Comparison of ENCODE assay signal across 8 mouse cellular contexts in the genomic region with DNA sequence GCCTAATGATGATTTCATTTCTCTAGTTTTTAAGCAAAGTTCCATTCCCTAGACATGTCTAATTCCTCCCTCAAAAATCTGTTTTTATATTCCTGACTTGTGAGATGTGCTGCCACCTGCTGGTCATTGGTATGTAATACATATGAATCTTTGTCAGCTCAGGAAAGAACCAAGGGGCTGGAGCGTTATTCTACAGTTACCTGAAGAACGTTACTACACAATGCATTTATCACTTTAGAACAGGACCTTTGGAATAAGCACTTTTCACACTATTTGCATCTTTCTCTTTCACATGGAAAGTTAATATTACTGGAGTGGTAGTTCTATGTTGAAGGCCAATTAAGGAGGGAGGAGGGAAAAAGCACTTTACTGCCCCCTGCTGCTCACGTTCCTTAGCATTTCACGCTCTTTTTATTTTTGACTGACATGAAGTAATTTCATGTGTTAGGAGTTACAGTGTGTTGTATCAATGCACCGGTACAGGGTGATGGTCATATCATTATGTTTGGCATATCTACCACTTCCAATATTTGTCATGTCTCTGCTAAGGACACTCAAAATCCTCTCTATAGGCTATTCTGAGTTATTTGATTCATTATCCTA. TPM values are rescaled to one million over a fixed set of nuclear protein-coding genes. Genes with fewer than 3 reads are reported as not detected.
DNase-seq lines count a peak whose midpoint lies in the region; ATAC-seq and TF ChIP-seq lines count a peak whose summit lies in the region.

No protein-coding gene starts in this region.

- DNase-seq in CD4-positive helper T cell, adult 2 months (ENCODE audit: low read depth, low spot score) = peak; percentile 80
- peak; percentile 93 for DNase-seq in adipocyte (ENCODE audit: low spot score)
- DNase-seq in liver, embryonic 11.5 days (ENCODE audit: low spot score) = no peak
- peak; percentile 81 for DNase-seq in testis, postnatal 10 days (ENCODE audit: low spot score)

- H3K36me3 ChIP-seq in embryonic facial prominence, embryonic 12.5 days = no peaks in the 10 kb centered on the region
- no peaks in the 10 kb centered on the region for H3K36me3 ChIP-seq in heart, embryonic 14.5 days (ENCODE audit: control insufficient read depth, insufficient read depth, low read length)
- H3K36me3 ChIP-seq in kidney, embryonic 16.5 days (ENCODE audit: insufficient read depth, low read length) = no peaks in the 10 kb centered on the region
- no peaks in the 10 kb centered on the region for H3K36me3 ChIP-seq in liver, embryonic 11.5 days (ENCODE audit: control insufficient read depth, insufficient read depth, low read length)
- H3K36me3 ChIP-seq in myocyte (ENCODE audit: control insufficient read depth, insufficient read depth) = no peaks in the 10 kb centered on the region

- ATAC-seq in embryonic facial prominence, embryonic 12.5 days (ENCODE audit: insufficient number of reproducible peaks, insufficient read depth, low FRiP score, low TSS enrichment) = no peak
- ATAC-seq in heart, embryonic 14.5 days (ENCODE audit: insufficient number of reproducible peaks, insufficient read depth, low FRiP score, low read depth) = no peak
- peak; percentile 49 for ATAC-seq in kidney, embryonic 16.5 days (ENCODE audit: low FRiP score, low TSS enrichment)
- peak; percentile 18; the same call in 1 of the 2 replicates for ATAC-seq in liver, embryonic 11.5 days (replicated peaks; ENCODE audit: low FRiP score)

- H3K4me2 ChIP-seq in embryonic facial prominence, embryonic 12.5 days (replicated peaks) = peak overlapping the region; percentile 22; the same call in 1 of the 2 replicates
- H3K4me2 ChIP-seq in heart, embryonic 14.5 days (ENCODE audit: low read length) = peak overlapping the region; percentile 52
- no peak overlapping the region for H3K4me2 ChIP-seq in kidney, embryonic 16.5 days (replicated peaks; ENCODE audit: low read depth, low read length)
- peak overlapping the region; percentile 51 for H3K4me2 ChIP-seq in liver, embryonic 11.5 days
- peak overlapping the region; percentile 96 for H3K4me2 ChIP-seq in myocyte (ENCODE audit: low read depth)

- H3ac ChIP-seq in myocyte (ENCODE audit: control insufficient read depth, insufficient read length) = no peak overlapping the region

- no peaks in the 10 kb centered on the region for H3K9me3 ChIP-seq in embryonic facial prominence, embryonic 12.5 days
- no peaks in the 10 kb centered on the region for H3K9me3 ChIP-seq in heart, embryonic 14.5 days (ENCODE audit: control insufficient read depth, low read length)
- no peaks in the 10 kb centered on the region for H3K9me3 ChIP-seq in kidney, embryonic 16.5 days (ENCODE audit: low read length)
- no peaks in the 10 kb centered on the region for H3K9me3 ChIP-seq in liver, embryonic 11.5 days (ENCODE audit: control insufficient read depth, low read length)

- no peak overlapping the region for H3K27ac ChIP-seq in embryonic facial prominence, embryonic 12.5 days
- H3K27ac ChIP-seq in heart, embryonic 14.5 days (replicated peaks in 1 of 2; ENCODE audit: control insufficient read depth in 1 of 2, insufficient read depth in 1 of 2, low read depth in 2 of 2, low read length in 2 of 2) = no peak overlapping the region
- H3K27ac ChIP-seq in kidney, embryonic 16.5 days (ENCODE audit: low read length) = no peak overlapping the region
- H3K27ac ChIP-seq in liver, embryonic 11.5 days (ENCODE audit: low read depth, low read length) = no peak overlapping the region

- H3K79me2 ChIP-seq in myocyte (ENCODE audit: control insufficient read depth, insufficient read depth) = peaks cover 27% of the 10 kb centered on the region

- H3K4me3 ChIP-seq in embryonic facial prominence, embryonic 12.5 days = no peak overlapping the region
- H3K4me3 ChIP-seq in heart, embryonic 14.5 days (ENCODE audit: control insufficient read depth in 1 of 2, insufficient read depth in 1 of 2, low read depth in 1 of 2, low read length in 2 of 2) = no peak overlapping the region
- H3K4me3 ChIP-seq in kidney, embryonic 16.5 days (ENCODE audit: low read length) = no peak overlapping the region
- no peak overlapping the region for H3K4me3 ChIP-seq in liver, embryonic 11.5 days (ENCODE audit: low read depth, low read length)
- H3K4me3 ChIP-seq in myocyte = no peak overlapping the region

- H3K27me3 ChIP-seq in embryonic facial prominence, embryonic 12.5 days = no peaks in the 10 kb centered on the region
- H3K27me3 ChIP-seq in heart, embryonic 14.5 days (ENCODE audit: control insufficient read depth, insufficient read depth, low read length) = no peaks in the 10 kb centered on the region
- H3K27me3 ChIP-seq in kidney, embryonic 16.5 days (ENCODE audit: insufficient read depth, low read length) = no peaks in the 10 kb centered on the region
- no peaks in the 10 kb centered on the region for H3K27me3 ChIP-seq in liver, embryonic 11.5 days (replicated peaks; ENCODE audit: control insufficient read depth, insufficient read depth, low read length)
- no peaks in the 10 kb centered on the region for H3K27me3 ChIP-seq in myocyte (ENCODE audit: control insufficient read depth, insufficient read depth, insufficient read length)

- no peak for TF ChIP-seq POLR2A in myocyte (IDR thresholded peaks at IDR 0.05; ENCODE audit: insufficient read length, low read depth)

- WGBS in embryonic facial prominence, embryonic 12.5 days = 4% methylated on average over 5 of the region's 5 CpGs
- 5% methylated on average over 5 of the region's 5 CpGs for WGBS in heart, embryonic 14.5 days
- 7% methylated on average over 5 of the region's 5 CpGs for WGBS in kidney, embryonic 16.5 days
- WGBS in liver, embryonic 11.5 days = 4% methylated on average over 5 of the region's 5 CpGs

- no peak overlapping the region for H3K9ac ChIP-seq in embryonic facial prominence, embryonic 12.5 days
- no peak overlapping the region for H3K9ac ChIP-seq in heart, embryonic 14.5 days (ENCODE audit: low read length)
- H3K9ac ChIP-seq in kidney, embryonic 16.5 days (replicated peaks; ENCODE audit: low read length) = no peak overlapping the region
- no peak overlapping the region for H3K9ac ChIP-seq in liver, embryonic 11.5 days (ENCODE audit: low read depth, low read length)

- H3K4me1 ChIP-seq in embryonic facial prominence, embryonic 12.5 days = 0 out of 2 replicates have a peak, but pooled peaks cover 6% of the 10 kb centered on the region
- H3K4me1 ChIP-seq in heart, embryonic 14.5 days (ENCODE audit: control insufficient read depth in 2 of 2, insufficient read depth in 2 of 2, low read length in 2 of 2) = peaks cover 0 to 4% of the 10 kb centered on the region in 2 experiments; a peak in 1 of 4 replicates
- peaks cover 9% of the 10 kb centered on the region for H3K4me1 ChIP-seq in kidney, embryonic 16.5 days (ENCODE audit: insufficient read depth, low read length)
- H3K4me1 ChIP-seq in liver, embryonic 11.5 days (replicated peaks; ENCODE audit: control insufficient read depth, insufficient read depth, low read length) = 0 out of 2 replicates have a peak, but pooled peaks cover 5% of the 10 kb centered on the region

TF ChIP-seq in myocyte, 11 proteins besides CTCF, POLR2A, EP300 and RAD21:
- TF ChIP-seq SRF (IDR thresholded peaks at IDR 0.05; ENCODE audit: control insufficient read depth, insufficient read length, low read depth) (no peak), REST (IDR thresholded peaks at IDR 0.05; ENCODE audit: insufficient read depth, insufficient read length) (no peak), CEBPB (IDR thresholded peaks at IDR 0.05; ENCODE audit: insufficient read depth, poor library complexity, severe bottlenecking) (no peak), E2F4 (IDR thresholded peaks at IDR 0.05; ENCODE audit: insufficient read depth) (no peak), USF1 (IDR thresholded peaks at IDR 0.05; ENCODE audit: low read depth) (no peak)

RNA-seq across cellular contexts. Expression of a gene that starts 7.5 kb away (rescaled TPM):
- polyA plus RNA-seq in embryonic facial prominence, embryonic 12.5 days (2016; fragmentation: Nextera tagmentation; extraction: Ambion mirVana) = 92.3 and 96.7 TPM in 2 replicates
- 58.5 and 58.7 TPM in 2 replicates for polyA plus RNA-seq in heart, embryonic 14.5 days (2014; fragmentation: Nextera tagmentation; extraction: Ambion mirVana)
- polyA plus RNA-seq in kidney, embryonic 16.5 days (2015; fragmentation: Nextera tagmentation; extraction: Ambion mirVana) = 72.0 and 73.3 TPM in 2 replicates
- polyA plus RNA-seq in liver, embryonic 11.5 days (2014; fragmentation: Nextera tagmentation; extraction: Ambion mirVana) = 80.2 and 83.7 TPM in 2 replicates
- 30.0 TPM for polyA plus RNA-seq in myocyte (2012; fragmentation: generic; extraction: Trizol)

Comparison
In these comparisons a context has a peak if more than half of its experiments do, and no peak if none do; other contexts are left out.
1. ATAC-seq: peak in kidney, embryonic 16.5 days (single experiment) and liver, embryonic 11.5 days (single experiment); none in embryonic facial prominence, embryonic 12.5 days (single experiment) and heart, embryonic 14.5 days (single experiment).